Mouse (Mus musculus) cerebellum, adult 2 months (tissue): ENCODE measurements around the gene Ubap2. TPM values are rescaled to one million over a fixed set of nuclear protein-coding genes. Genes with fewer than 3 reads are reported as not detected.

Source experiments
- DNase-seq, 2 experiments: peaks; one replicate each; pipeline ENCODE4 v3.0.0; 2021
- H3K27ac ChIP-seq: fragments of 200-500 bp; 2 replicates; pipeline ENCODE4 v1.5.1; 2012; ENCODE audit warnings: low read length, control low read depth, inconsistent platforms; ENCODE audit not compliant: insufficient read depth
- H3K27me3 ChIP-seq: fragments of 200-500 bp; 2 replicates; pipeline ENCODE4 v1.6.1; 2012; ENCODE audit warnings: inconsistent platforms, mild to moderate bottlenecking, low read length, moderate library complexity; ENCODE audit not compliant: control insufficient read depth, insufficient read depth
- H3K4me1 ChIP-seq: fragments of 200-500 bp; 2 replicates; pipeline ENCODE4 v1.6.1; 2011; ENCODE audit warnings: low read length; ENCODE audit not compliant: control insufficient read depth, insufficient read depth
- H3K4me3 ChIP-seq: fragments of 200-500 bp; replicated peaks from 2 replicates; pipeline ENCODE3; 2011; ENCODE audit warnings: mild to moderate bottlenecking, low read depth, low read length, control low read depth; ENCODE audit not compliant: insufficient read depth
- CTCF ChIP-seq: fragments of 200-500 bp; IDR thresholded peaks from 2 replicates; pipeline ENCODE4 v1.5.1; 2011; ENCODE audit warnings: low read depth, mild to moderate bottlenecking, control low read depth, low read length, moderate library complexity, borderline replicate concordance; ENCODE audit not compliant: insufficient read depth
- POLR2A ChIP-seq: fragments of 200-500 bp; IDR thresholded peaks from 2 replicates; pipeline ENCODE4 v1.6.1; 2011; ENCODE audit warnings: low read length, control low read depth, borderline replicate concordance; ENCODE audit not compliant: insufficient read depth
- WGBS: fragments of 180-500 bp; shearing (Covaris S2); methylation state at CpG from one replicate; pipeline ENCODE4 v1.1.7; 2018; 5-methylcytosine and 5-hydroxymethylcytosine counted together
- polyA plus RNA-seq: library from polyadenylated mRNA; depleted of rRNA; stranded (reverse); fragments of >200 nt; gene quantifications from 2 replicates; pipeline ENCODE4 v1.2.3, GENCODE M21; 2012

The Ubap2 gene
- polyA plus RNA-seq, 1 experiment, result 27.4 TPM

DNA sequence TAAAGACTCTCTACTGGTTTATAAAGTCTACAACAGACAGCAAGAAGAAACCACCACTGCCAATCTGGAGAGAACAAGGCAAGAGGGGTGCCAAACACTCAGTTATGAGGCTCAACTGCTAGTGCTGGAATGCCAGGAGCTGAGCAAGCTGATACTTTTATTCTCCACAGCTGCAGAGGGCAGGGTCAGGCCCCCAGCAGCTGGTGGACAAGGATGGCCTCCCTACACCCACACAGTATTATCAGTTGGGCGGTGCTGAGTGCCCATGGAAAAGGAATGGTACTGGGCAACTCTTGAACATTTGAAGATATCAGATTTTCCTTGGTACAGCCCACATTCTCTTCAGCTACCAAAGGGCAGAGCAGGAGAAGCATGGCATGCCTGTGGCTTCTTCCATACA, 17.2 kb downstream of the Ubap2 start:
- no peaks in the 10 kb centered on the region for H3K27me3 ChIP-seq
- H3K27ac ChIP-seq, result no peak overlapping the region
- 92% methylated on average over 1 of the region's 1 CpGs for whole genome bisulfite sequencing
- DNase-seq, result no peak
- no peak for TF ChIP-seq CTCF
- TF ChIP-seq POLR2A, result no peak
- peaks cover 5% of the 10 kb centered on the region for H3K4me1 ChIP-seq
- no peak overlapping the region for H3K4me3 ChIP-seq

- peak; percentile 31 to 51 for DNase-seq
- Histone ChIP-seq H3K27me3 (no peaks in the 10 kb centered on the region), H3K27ac (peak overlapping the region; percentile 34; the same call in 1 of the 2 replicates), H3K4me1 (peaks cover 5% of the 10 kb centered on the region), H3K4me3 (no peak overlapping the region)
- no peak for TF ChIP-seq CTCF
- no peak for TF ChIP-seq POLR2A
- 29% methylated on average over 12 of the region's 12 CpGs for WGBS
Measured at GRCm38 (mm10) chr4:41255564-41256210, 19.3 kb downstream of the Ubap2 start.

DNA sequence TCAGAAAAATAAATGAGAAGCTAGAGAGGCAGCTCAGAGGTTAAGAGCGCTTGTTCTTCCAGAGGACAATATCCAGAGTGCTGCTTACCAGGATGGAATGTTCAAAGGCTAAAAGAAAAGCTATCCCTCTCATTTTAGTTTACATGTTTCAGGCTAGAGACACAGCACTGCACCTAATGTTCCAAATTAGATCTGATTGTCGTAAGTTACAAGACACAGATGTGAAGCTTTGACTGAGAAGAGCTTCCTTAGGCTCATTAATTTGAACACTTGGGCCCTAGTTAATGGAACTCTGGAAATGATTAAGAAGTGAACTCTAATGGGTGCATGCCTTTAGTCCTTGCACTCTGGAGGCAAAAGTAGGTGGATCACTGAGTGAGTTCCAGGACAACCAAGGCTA, 21.2 kb downstream of the Ubap2 start:
- no peak overlapping the region for H3K27ac ChIP-seq
- peaks cover 5% of the 10 kb centered on the region for H3K4me1 ChIP-seq
- 96% methylated on average over 2 of the region's 2 CpGs for WGBS
- H3K27me3 ChIP-seq, result no peaks in the 10 kb centered on the region
- TF ChIP-seq POLR2A (no peak), CTCF (no peak)
- DNase-seq, result no peak
- H3K4me3 ChIP-seq, result no peak overlapping the region

GRCm38 (mm10) chr4:41245408-41245807, 29.5 kb downstream of the Ubap2 start:
- Histone ChIP-seq H3K4me3 (no peak overlapping the region), H3K27ac (no peak overlapping the region), H3K27me3 (no peaks in the 10 kb centered on the region), H3K4me1 (no peaks in the 10 kb centered on the region)
- DNase-seq, result no peak
- 95% methylated on average over 2 of the region's 2 CpGs for WGBS
- no peak for TF ChIP-seq POLR2A
- TF ChIP-seq CTCF, result no peak

GRCm38 (mm10) chr4:41240916-41241315, 34.0 kb downstream of the Ubap2 start:
- H3K4me1 ChIP-seq, result no peaks in the 10 kb centered on the region
- H3K27ac ChIP-seq, result no peak overlapping the region
- no peak overlapping the region for H3K4me3 ChIP-seq
- no peaks in the 10 kb centered on the region for H3K27me3 ChIP-seq
- DNase-seq, result no peak
- WGBS, result 81% methylated on average over 3 of the region's 3 CpGs
- no peak for TF ChIP-seq POLR2A
- no peak for TF ChIP-seq CTCF

- Histone ChIP-seq H3K27ac (no peak overlapping the region), H3K4me3 (no peak overlapping the region), H3K4me1 (no peaks in the 10 kb centered on the region), H3K27me3 (no peaks in the 10 kb centered on the region)
- TF ChIP-seq POLR2A (no peak), CTCF (no peak)
- DNase-seq, result no peak
- 81% methylated on average over 5 of the region's 5 CpGs for WGBS
Measured at GRCm38 (mm10) chr4:41235621-41236020, 39.3 kb downstream of the Ubap2 start.

- Histone ChIP-seq H3K27me3 (no peaks in the 10 kb centered on the region), H3K27ac (no peak overlapping the region), H3K4me3 (no peak overlapping the region), H3K4me1 (no peaks in the 10 kb centered on the region)
- peak; percentile 24 to 47 for DNase-seq
- WGBS, result 75% methylated on average over 3 of the region's 3 CpGs
- TF ChIP-seq POLR2A (no peak), CTCF (peak; percentile 58; the same call in 1 of the 2 replicates)
Measured at GRCm38 (mm10) chr4:41226351-41226750, 48.6 kb downstream of the Ubap2 start.

DNA sequence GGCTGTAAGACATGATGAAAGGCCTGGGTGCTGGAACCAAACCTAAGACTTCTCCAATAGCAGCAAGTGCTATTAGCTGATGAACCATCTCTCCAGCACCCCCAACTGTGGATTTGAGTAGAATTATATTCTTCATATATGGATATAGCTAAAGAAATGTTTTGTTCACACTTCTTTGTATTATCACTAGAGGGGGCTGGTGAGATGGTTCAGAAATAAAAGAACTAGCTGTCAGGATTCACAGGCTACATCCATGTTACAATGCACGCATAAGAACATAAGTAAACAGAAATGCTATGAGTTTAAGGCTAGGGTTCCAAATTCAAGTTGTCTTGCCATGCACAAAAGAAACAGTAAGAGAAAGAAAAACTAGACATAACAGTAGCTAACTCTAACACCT, 49.5 kb downstream of the Ubap2 start:
- Histone ChIP-seq H3K4me3 (no peak overlapping the region), H3K4me1 (no peaks in the 10 kb centered on the region), H3K27me3 (no peaks in the 10 kb centered on the region), H3K27ac (no peak overlapping the region)
- DNase-seq, result no peak
- TF ChIP-seq CTCF (no peak), POLR2A (no peak)
- 69% methylated on average over 1 of the region's 1 CpGs for WGBS
